Mouse (Mus musculus) liver, adult 2 months (tissue): ENCODE results near the gene Nxph4.

Experiments
- CTCF ChIP-seq: fragments of 200-500 bp; IDR thresholded peaks from 2 replicates; pipeline ENCODE4 v1.5.1; 2011; ENCODE audit warnings: low read depth, low read length, control low read depth
- POLR2A ChIP-seq: fragments of 200-500 bp; IDR thresholded peaks from 2 replicates; pipeline ENCODE4 v1.6.1; 2011; ENCODE audit warnings: low read length, control low read depth; ENCODE audit not compliant: insufficient read depth; ENCODE audit errors: extremely low read depth

GRCm38 (mm10) chr10:127509051-127509836 is 25.1 kb downstream of the Nxph4 start:
- peak; percentile 86 for TF ChIP-seq CTCF
- no peak for TF ChIP-seq POLR2A
